Mouse (Mus musculus): Measurements from ENCODE around the gene Vmn1r8. TPM values are rescaled to one million over a fixed set of nuclear protein-coding genes. Genes with fewer than 3 reads are reported as not detected.
"Not testable (repeated sequence)": the region's sequence is repeated elsewhere in the genome, so short reads cannot be mapped to it uniquely, and the experiment has no call there.

The Vmn1r8 gene
- not detected for total RNA-seq (2021)
- long read RNA-seq = 0 reads

DNA sequence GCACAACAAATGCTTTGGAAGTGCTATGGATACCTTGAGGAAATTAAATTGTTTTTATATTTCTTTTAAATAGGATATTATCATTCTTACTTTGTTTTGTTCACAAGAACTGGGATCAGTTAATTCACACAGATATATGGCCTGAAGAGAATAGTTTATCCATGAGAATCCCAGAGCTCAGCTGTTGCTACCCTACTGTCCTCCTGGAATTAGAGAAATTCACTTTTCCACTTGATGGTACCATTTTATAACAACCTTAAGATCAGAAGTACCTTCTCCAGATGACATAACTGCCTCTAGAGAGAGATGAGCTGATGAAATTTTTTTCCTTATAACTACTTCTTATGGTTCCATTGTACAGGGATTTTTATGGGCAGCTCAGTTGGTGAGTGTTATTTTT, at the start of gene Vmn1r8:
Gene Vmn1r8 (plus strand): TSS at position 301 of the 400 bp plus-strand sequence.
- DNase-seq (ENCODE audit: low spot score in 2 of 2) = no peak

GRCm38 (mm10) chr6:56996943-56997342, 35.1 kb upstream of the Vmn1r8 start, which contains the start of gene Vmn1r6:
Gene Vmn1r6 (plus strand): TSS chr6:56997243.
- DNase-seq (ENCODE audit: low spot score in 2 of 2) = no peak

DNA sequence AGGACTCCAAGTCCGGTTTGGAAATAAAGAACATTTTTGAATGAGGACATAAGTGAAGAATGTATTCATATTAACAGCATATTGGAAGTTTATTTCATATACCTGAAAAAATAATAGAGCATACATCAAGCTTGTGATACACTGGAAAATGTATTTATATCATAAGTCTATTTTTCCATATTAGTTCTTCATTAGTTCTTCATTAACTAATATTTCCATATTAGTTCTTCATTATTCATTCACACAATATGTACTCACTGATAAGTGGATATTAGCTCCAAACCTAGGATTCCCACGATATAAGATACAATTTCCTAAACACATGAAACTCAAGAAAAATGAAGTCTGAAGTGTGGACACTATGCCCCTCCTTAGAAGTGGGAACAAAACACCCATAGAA, 6.9 kb upstream of the Vmn1r8 start, which contains the start of gene Vmn1r7:
Gene Vmn1r7 (minus strand): TSS at position 101 of the 400 bp plus-strand sequence.
- not testable (repeated sequence) for DNase-seq (ENCODE audit: low spot score in 2 of 2)

GRCm38 (mm10) chr6:57034674-57035073, 2.6 kb downstream of the Vmn1r8 start:
- DNase-seq (ENCODE audit: low spot score in 2 of 2) = no peak

GRCm38 (mm10) chr6:57063730-57064129, 31.6 kb downstream of the Vmn1r8 start:
- no peak for DNase-seq (ENCODE audit: low spot score in 2 of 2)

DNA sequence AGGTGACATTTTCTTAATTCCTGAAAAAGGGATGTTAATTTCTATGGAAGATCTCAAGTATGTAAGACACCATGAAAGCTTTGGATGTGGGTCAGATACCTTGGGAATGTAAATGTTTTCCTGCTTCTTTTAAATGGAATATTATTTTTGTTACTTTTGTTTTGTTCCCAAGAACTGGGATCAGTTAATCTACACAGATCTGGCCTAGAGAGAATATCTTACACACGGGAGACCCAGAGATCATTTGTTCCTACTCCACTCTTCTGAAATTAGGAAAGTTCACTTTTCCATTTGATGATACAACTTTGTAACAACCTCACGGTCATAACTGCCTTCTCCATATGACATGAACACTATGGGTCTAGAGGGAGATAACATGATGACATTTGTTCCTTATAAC, 34.4 kb downstream of the Vmn1r8 start, which contains the start of gene Vmn1r9:
Gene Vmn1r9 (plus strand): TSS at position 301 of the 400 bp plus-strand sequence.
- DNase-seq (ENCODE audit: low spot score in 2 of 2) = no peak

Other genes with a start within 250 kb of the Vmn1r8 start
- 10 to 100 TPM; 52.9 to 55.2 TPM for gene Kbtbd2, start 234.5 kb upstream of the Vmn1r8 start, total RNA-seq (2021)
- 10 to 100 TPM; 30.2 to 30.5 TPM for gene Fkbp9, start 200.2 kb upstream of the Vmn1r8 start, total RNA-seq (2021)
- gene Nt5c3, start 108.4 kb upstream of the Vmn1r8 start, total RNA-seq (2021) = 10 to 100 TPM; 38.2 to 38.6 TPM
- under 1 TPM; 0.20 to 0.43 TPM for gene Vmn1r4, start 108.3 kb upstream of the Vmn1r8 start, total RNA-seq (2021)
- not detected for gene Vmn1r5, start 62.0 kb upstream of the Vmn1r8 start, total RNA-seq (2021)
- gene Vmn1r6, start 35.0 kb upstream of the Vmn1r8 start, total RNA-seq (2021) = not detected
- gene Vmn1r7, start 7.0 kb upstream of the Vmn1r8 start, total RNA-seq (2021) = not detected
- gene Vmn1r9, start 34.5 kb downstream of the Vmn1r8 start, total RNA-seq (2021) = not detected
- not detected for gene Vmn1r10, start 77.2 kb downstream of the Vmn1r8 start, total RNA-seq (2021)
- gene Vmn1r11, start 101.2 kb downstream of the Vmn1r8 start, total RNA-seq (2021) = not detected
- gene Vmn1r12, start 124.6 kb downstream of the Vmn1r8 start, total RNA-seq (2021) = not detected
- gene Vmn1r13, start 171.0 kb downstream of the Vmn1r8 start, total RNA-seq (2021) = not detected
- gene Vmn1r14, start 199.4 kb downstream of the Vmn1r8 start, total RNA-seq (2021) = not detected
- gene Vmn1r15, start 225.7 kb downstream of the Vmn1r8 start, total RNA-seq (2021) = not detected

Data from layer of hippocampus, adult 18-20 months (tissue).